ENCODE assay signal across 8 mouse cellular contexts in genomic region chr17:28485977-28486400, GRCm38 (mm10). TPM values are rescaled to one million over a fixed set of nuclear protein-coding genes. Genes with fewer than 3 reads are reported as not detected.
DNase-seq lines count a peak whose midpoint lies in the region; ATAC-seq and TF ChIP-seq lines count a peak whose summit lies in the region.

No protein-coding gene starts in this region.

- H3K36me3 ChIP-seq in E14TG2a.4 (ENCODE audit: insufficient read depth, low read length): peaks cover 10% of the 10 kb centered on the region
- H3K36me3 ChIP-seq in forebrain, embryonic 11.5 days (ENCODE audit: control insufficient read depth, insufficient read depth, low read length): no peaks in the 10 kb centered on the region
- no peaks in the 10 kb centered on the region for H3K36me3 ChIP-seq in heart, embryonic 16.5 days (ENCODE audit: control insufficient read depth, insufficient read depth)
- no peaks in the 10 kb centered on the region for H3K36me3 ChIP-seq in liver, embryonic 13.5 days
- H3K36me3 ChIP-seq in stomach, embryonic 15.5 days: no peaks in the 10 kb centered on the region

- DNase-seq in c-Kit-positive CD71-positive TER-119-negative erythroid progenitor cells, embryonic 14.5 days (ENCODE audit: low read depth): peak; percentile 90
- peak; percentile 99 for DNase-seq in forebrain, embryonic 11.5 days (ENCODE audit: low spot score)
- peak; percentile 99 for DNase-seq in kidney, postnatal 25 days
- DNase-seq in liver, embryonic 13.5 days: peak; percentile 96
- peak; percentile 98 for DNase-seq in neural tube, embryonic 10.5 days (ENCODE audit: extremely low spot score, low spot score)

- ATAC-seq in forebrain, embryonic 11.5 days (replicated peaks; ENCODE audit: low FRiP score): peak; percentile 99
- ATAC-seq in heart, embryonic 16.5 days (replicated peaks; ENCODE audit: extremely low read depth, insufficient read depth, low FRiP score): peak; percentile 98
- peak; percentile 99 for ATAC-seq in liver, embryonic 13.5 days (ENCODE audit: low read depth)
- ATAC-seq in stomach, embryonic 15.5 days (ENCODE audit: insufficient read depth, low FRiP score, low read depth): peak; percentile 97

- WGBS in forebrain, embryonic 11.5 days: under 1% methylated on average over 36 of the region's 58 CpGs
- WGBS in heart, embryonic 16.5 days: under 1% methylated on average over 51 of the region's 58 CpGs
- WGBS in liver, embryonic 13.5 days (ENCODE audit: insufficient replicate concordance): 1% methylated on average over 42 of the region's 58 CpGs
- WGBS in stomach, embryonic 15.5 days: 1% methylated on average over 37 of the region's 58 CpGs

- H3K27me3 ChIP-seq in E14TG2a.4 (ENCODE audit: insufficient read depth, low read length): no peaks in the 10 kb centered on the region
- H3K27me3 ChIP-seq in forebrain, embryonic 11.5 days (ENCODE audit: control insufficient read depth, insufficient read depth, low read length): no peaks in the 10 kb centered on the region
- H3K27me3 ChIP-seq in heart, embryonic 16.5 days (ENCODE audit: control insufficient read depth, insufficient read depth, low read length): no peaks in the 10 kb centered on the region
- H3K27me3 ChIP-seq in liver, embryonic 13.5 days: 0 out of 2 replicates have a peak, but pooled peaks cover 5% of the 10 kb centered on the region
- H3K27me3 ChIP-seq in stomach, embryonic 15.5 days (replicated peaks): no peaks in the 10 kb centered on the region

- peaks cover 75% of the 10 kb centered on the region for H3K4me1 ChIP-seq in E14TG2a.4 (replicated peaks; ENCODE audit: low read depth, low read length)
- H3K4me1 ChIP-seq in forebrain, embryonic 11.5 days (replicated peaks; ENCODE audit: control insufficient read depth, insufficient read depth, low read length): 0 out of 2 replicates have a peak, but pooled peaks cover 3% of the 10 kb centered on the region
- H3K4me1 ChIP-seq in heart, embryonic 16.5 days (ENCODE audit: control insufficient read depth, insufficient read depth, low read length): peaks cover 4% of the 10 kb centered on the region; the same call in 1 of the 2 replicates
- peaks cover 24% of the 10 kb centered on the region for H3K4me1 ChIP-seq in liver, embryonic 13.5 days (replicated peaks)
- H3K4me1 ChIP-seq in stomach, embryonic 15.5 days: no peaks in the 10 kb centered on the region; the same call in 1 of the 2 replicates

- no peaks in the 10 kb centered on the region for H3K9me3 ChIP-seq in E14TG2a.4 (ENCODE audit: low read length)
- no peaks in the 10 kb centered on the region for H3K9me3 ChIP-seq in forebrain, embryonic 11.5 days (ENCODE audit: control insufficient read depth, low read length)
- no peaks in the 10 kb centered on the region for H3K9me3 ChIP-seq in heart, embryonic 16.5 days (replicated peaks; ENCODE audit: control insufficient read depth, low read length)
- H3K9me3 ChIP-seq in liver, embryonic 13.5 days (replicated peaks): no peaks in the 10 kb centered on the region
- no peaks in the 10 kb centered on the region for H3K9me3 ChIP-seq in stomach, embryonic 15.5 days

- H3K4me3 ChIP-seq in E14TG2a.4 (replicated peaks; ENCODE audit: low read length): peak overlapping the region; percentile 94
- peak overlapping the region; percentile 91 for H3K4me3 ChIP-seq in forebrain, embryonic 11.5 days (ENCODE audit: low read depth, low read length)
- peak overlapping the region; percentile 73 for H3K4me3 ChIP-seq in heart, embryonic 16.5 days (ENCODE audit: low read length)
- H3K4me3 ChIP-seq in liver, embryonic 13.5 days (replicated peaks): peak overlapping the region; percentile 83
- H3K4me3 ChIP-seq in stomach, embryonic 15.5 days (replicated peaks): peak overlapping the region; percentile 87

- H3K27ac ChIP-seq in forebrain, embryonic 11.5 days (ENCODE audit: low read depth, low read length): peak overlapping the region; percentile 87
- peak overlapping the region; percentile 76 for H3K27ac ChIP-seq in heart, embryonic 16.5 days (ENCODE audit: low read length)
- peak overlapping the region; percentile 74 for H3K27ac ChIP-seq in liver, embryonic 13.5 days
- H3K27ac ChIP-seq in stomach, embryonic 15.5 days: peak overlapping the region; percentile 86

- peak overlapping the region; percentile 64 for H3K4me2 ChIP-seq in forebrain, embryonic 11.5 days (ENCODE audit: low read depth, low read length, severe bottlenecking)
- H3K4me2 ChIP-seq in heart, embryonic 16.5 days (ENCODE audit: low read depth, low read length): peak overlapping the region; percentile 70
- peak overlapping the region; percentile 95 for H3K4me2 ChIP-seq in liver, embryonic 13.5 days
- H3K4me2 ChIP-seq in stomach, embryonic 15.5 days: peak overlapping the region; percentile 67

- no peak for TF ChIP-seq CTCF in E14TG2a.4 (conservative IDR thresholded peaks at IDR 0.05; ENCODE audit: low read length)

- H3K9ac ChIP-seq in forebrain, embryonic 11.5 days (ENCODE audit: low read length): peak overlapping the region; percentile 87
- peak overlapping the region; percentile 83 for H3K9ac ChIP-seq in heart, embryonic 16.5 days (ENCODE audit: low read length)
- H3K9ac ChIP-seq in liver, embryonic 13.5 days: peak overlapping the region; percentile 87
- H3K9ac ChIP-seq in stomach, embryonic 15.5 days: peak overlapping the region; percentile 76

RNA-seq across cellular contexts. Expression of gene Fkbp5, which starts 31.3 kb away (rescaled TPM):
- 11.4 and 11.5 TPM in 2 replicates for polyA plus RNA-seq in forebrain, embryonic 11.5 days (2014; fragmentation: Nextera tagmentation; extraction: Ambion mirVana)
- 34.9 and 54.5 TPM in 2 replicates for polyA plus RNA-seq in heart, embryonic 16.5 days (2015; fragmentation: Nextera tagmentation; extraction: Ambion mirVana)
- 10.8 and 12.0 TPM in 2 replicates for polyA plus RNA-seq in liver, embryonic 13.5 days (2015; fragmentation: Nextera tagmentation; extraction: Ambion mirVana)
- polyA plus RNA-seq in stomach, embryonic 15.5 days (2015; fragmentation: Nextera tagmentation; extraction: Ambion mirVana): 24.1 and 24.6 TPM in 2 replicates

RNA-seq across cellular contexts. Expression of gene Armc12, which starts 44.6 kb away (rescaled TPM):
- polyA plus RNA-seq in forebrain, embryonic 11.5 days (2014; fragmentation: Nextera tagmentation; extraction: Ambion mirVana): not detected in 2 replicates
- not detected in 2 replicates for polyA plus RNA-seq in heart, embryonic 16.5 days (2015; fragmentation: Nextera tagmentation; extraction: Ambion mirVana)
- not detected in 2 replicates for polyA plus RNA-seq in liver, embryonic 13.5 days (2015; fragmentation: Nextera tagmentation; extraction: Ambion mirVana)
- not detected in 2 replicates for polyA plus RNA-seq in stomach, embryonic 15.5 days (2015; fragmentation: Nextera tagmentation; extraction: Ambion mirVana)

Comparison
In these comparisons a context has a peak if more than half of its experiments do, and no peak if none do; other contexts are left out.
1. Peak in every context shown above with its lines: DNase-seq, ATAC-seq, H3K4me3 ChIP-seq and H3K27ac ChIP-seq.